In the genomic region with DNA sequence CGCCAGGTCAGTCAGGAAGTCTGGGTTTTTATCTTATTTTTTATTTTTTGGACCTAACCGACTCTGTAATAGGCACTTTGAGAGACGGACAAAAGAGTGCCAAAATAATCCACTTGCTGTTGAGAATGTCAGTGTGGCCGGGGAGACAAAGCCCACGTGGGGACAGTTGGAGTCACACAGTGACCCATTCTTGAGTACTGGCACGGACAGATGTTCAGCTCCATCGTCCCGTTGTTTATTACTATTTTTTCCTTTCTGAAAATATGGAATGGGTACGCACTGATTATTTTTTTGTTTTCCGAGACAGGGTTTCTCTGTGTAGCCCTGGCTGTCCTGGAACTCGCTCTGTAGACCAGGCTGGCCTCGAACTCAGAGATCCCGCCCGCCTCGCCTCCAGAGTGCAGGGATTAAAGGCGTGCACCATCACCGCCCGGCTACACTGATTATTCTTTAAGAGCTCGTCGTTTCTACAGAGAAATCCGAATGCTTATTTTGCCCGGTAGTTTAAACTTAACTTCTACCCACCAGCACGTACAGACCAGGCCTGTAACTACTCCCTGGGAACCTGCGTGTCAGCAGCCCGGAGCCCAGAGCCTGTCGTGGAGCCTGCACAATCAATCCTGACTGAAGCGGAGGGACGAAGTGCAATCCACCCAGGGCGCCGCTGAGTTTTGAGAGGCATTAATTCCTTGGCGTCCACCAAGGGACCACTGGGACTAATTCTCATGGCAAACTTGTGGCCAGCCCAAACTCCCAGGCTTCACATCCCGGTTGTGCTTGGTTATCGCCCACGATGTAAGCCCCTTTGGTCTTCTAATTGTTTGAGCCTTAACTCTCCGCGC, we compare ENCODE assay signal across 8 mouse cellular contexts. TPM values are rescaled to one million over a fixed set of nuclear protein-coding genes. Genes with fewer than 3 reads are reported as not detected.
DNase-seq lines count a peak whose midpoint lies in the region; ATAC-seq and TF ChIP-seq lines count a peak whose summit lies in the region.

No protein-coding gene starts in this region.

- peak; percentile 21; the same call in 1 of the 2 replicates for ATAC-seq in kidney, embryonic 14.5 days (ENCODE audit: low FRiP score, low TSS enrichment)
- ATAC-seq in embryonic facial prominence, embryonic 11.5 days (replicated peaks; ENCODE audit: insufficient number of reproducible peaks, low FRiP score, low TSS enrichment, low read depth): no peak
- 0 out of 2 replicates have a peak, but pooled peaks have one; percentile 38 for ATAC-seq in hindbrain, embryonic 16.5 days
- ATAC-seq in stomach, postnatal 0 days (ENCODE audit: low FRiP score, low TSS enrichment): no peak

- H3K4me1 ChIP-seq in kidney, embryonic 14.5 days (ENCODE audit: control insufficient read depth, insufficient read depth, low read length): peaks cover 23% of the 10 kb centered on the region
- H3K4me1 ChIP-seq in embryonic facial prominence, embryonic 11.5 days (ENCODE audit: control insufficient read depth, insufficient read depth, low read length): no peaks in the 10 kb centered on the region
- H3K4me1 ChIP-seq in hindbrain, embryonic 16.5 days (ENCODE audit: control insufficient read depth, insufficient read depth, low read depth, low read length): peaks cover 23% of the 10 kb centered on the region
- no peaks in the 10 kb centered on the region for H3K4me1 ChIP-seq in stomach, postnatal 0 days (replicated peaks; ENCODE audit: control insufficient read depth, insufficient read depth)

- TF ChIP-seq CTCF in stomach, postnatal 0 days (IDR thresholded peaks at IDR 0.05; ENCODE audit: low read depth): no peak

- no peak for DNase-seq in kidney, adult 18-20 months
- DNase-seq in MN1 (ENCODE audit: low spot score): peak; percentile 18
- DNase-seq in embryonic facial prominence, embryonic 11.5 days (ENCODE audit: low spot score): peak; percentile 10
- DNase-seq in stomach, postnatal 0 days (ENCODE audit: low spot score): peak; percentile 23
- no peak for DNase-seq in frontal cortex, postnatal 36 days (ENCODE audit: low spot score in 2 of 2)

- WGBS in kidney, embryonic 14.5 days: 3% methylated on average over 36 of the region's 36 CpGs
- WGBS in embryonic facial prominence, embryonic 11.5 days: 3% methylated on average over 36 of the region's 36 CpGs
- WGBS in hindbrain, embryonic 16.5 days: 2% methylated on average over 36 of the region's 36 CpGs
- WGBS in macrophage (ENCODE audit: missing documents): 17% methylated on average over 36 of the region's 36 CpGs
- 3% methylated on average over 36 of the region's 36 CpGs for WGBS in stomach, postnatal 0 days

- H3K27me3 ChIP-seq in kidney, embryonic 14.5 days (ENCODE audit: control insufficient read depth, insufficient read depth, low read length): no peaks in the 10 kb centered on the region
- H3K27me3 ChIP-seq in embryonic facial prominence, embryonic 11.5 days (ENCODE audit: control insufficient read depth, insufficient read depth, low read length): no peaks in the 10 kb centered on the region
- H3K27me3 ChIP-seq in hindbrain, embryonic 16.5 days (replicated peaks; ENCODE audit: control insufficient read depth, insufficient read depth, low read length): no peaks in the 10 kb centered on the region
- no peaks in the 10 kb centered on the region for H3K27me3 ChIP-seq in stomach, postnatal 0 days (ENCODE audit: control insufficient read depth, insufficient read depth, low read length)

- peak overlapping the region; percentile 97 for H3K9ac ChIP-seq in kidney, embryonic 14.5 days (ENCODE audit: low read depth, low read length)
- peak overlapping the region; percentile 78 for H3K9ac ChIP-seq in embryonic facial prominence, embryonic 11.5 days (replicated peaks; ENCODE audit: low read length)
- peak overlapping the region; percentile 95 for H3K9ac ChIP-seq in hindbrain, embryonic 16.5 days (ENCODE audit: low read depth, low read length)
- peak overlapping the region; percentile 98 for H3K9ac ChIP-seq in stomach, postnatal 0 days (ENCODE audit: low read length)

- TF ChIP-seq EP300 in stomach, postnatal 0 days (optimal IDR thresholded peaks at IDR 0.05): no peak

- peak overlapping the region; percentile 85 for H3K4me2 ChIP-seq in kidney, embryonic 14.5 days (replicated peaks; ENCODE audit: low read depth, low read length)
- peak overlapping the region; percentile 52 for H3K4me2 ChIP-seq in embryonic facial prominence, embryonic 11.5 days (ENCODE audit: low read depth, low read length)
- peak overlapping the region; percentile 92 for H3K4me2 ChIP-seq in hindbrain, embryonic 16.5 days (ENCODE audit: low read length)
- peak overlapping the region; percentile 64 for H3K4me2 ChIP-seq in stomach, postnatal 0 days (replicated peaks; ENCODE audit: low read depth)

- H3K9me3 ChIP-seq in kidney, embryonic 14.5 days (ENCODE audit: control insufficient read depth, low read length): no peaks in the 10 kb centered on the region
- no peaks in the 10 kb centered on the region for H3K9me3 ChIP-seq in embryonic facial prominence, embryonic 11.5 days (replicated peaks; ENCODE audit: control insufficient read depth, low read length)
- no peaks in the 10 kb centered on the region for H3K9me3 ChIP-seq in hindbrain, embryonic 16.5 days (ENCODE audit: control insufficient read depth, low read length)
- H3K9me3 ChIP-seq in stomach, postnatal 0 days (ENCODE audit: control insufficient read depth, low read length): no peaks in the 10 kb centered on the region

- 0 out of 2 replicates have a peak overlapping the region, but pooled peaks have one; percentile 37 for H3K27ac ChIP-seq in kidney, embryonic 14.5 days (ENCODE audit: low read depth, low read length)
- peak overlapping the region; percentile 75 for H3K27ac ChIP-seq in embryonic facial prominence, embryonic 11.5 days (replicated peaks; ENCODE audit: low read depth, low read length)
- H3K27ac ChIP-seq in hindbrain, embryonic 16.5 days (ENCODE audit: low read depth, low read length): peak overlapping the region; percentile 89
- peak overlapping the region; percentile 39 for H3K27ac ChIP-seq in macrophage
- H3K27ac ChIP-seq in stomach, postnatal 0 days (replicated peaks): peak overlapping the region; percentile 88

- H3K4me3 ChIP-seq in kidney, embryonic 14.5 days (ENCODE audit: low read length): peak overlapping the region; percentile 98
- H3K4me3 ChIP-seq in embryonic facial prominence, embryonic 11.5 days (ENCODE audit: low read depth, low read length): peak overlapping the region; percentile 59
- peak overlapping the region; percentile 89 for H3K4me3 ChIP-seq in hindbrain, embryonic 16.5 days (ENCODE audit: low read length)
- H3K4me3 ChIP-seq in macrophage (ENCODE audit: inconsistent target): peak overlapping the region; percentile 78
- peak overlapping the region; percentile 98 for H3K4me3 ChIP-seq in stomach, postnatal 0 days (ENCODE audit: low read depth, low read length)

- H3K79me2 ChIP-seq in macrophage (ENCODE audit: inconsistent target): peaks cover 93% of the 10 kb centered on the region

- peaks cover 12% of the 10 kb centered on the region; the same call in 1 of the 2 replicates for H3K36me3 ChIP-seq in kidney, embryonic 14.5 days (ENCODE audit: control insufficient read depth, insufficient read depth, low read length)
- H3K36me3 ChIP-seq in embryonic facial prominence, embryonic 11.5 days (replicated peaks; ENCODE audit: control insufficient read depth, insufficient read depth, low read depth, low read length): no peaks in the 10 kb centered on the region; the same call in 1 of the 2 replicates
- peaks cover 7% of the 10 kb centered on the region for H3K36me3 ChIP-seq in hindbrain, embryonic 16.5 days (ENCODE audit: control insufficient read depth, insufficient read depth, low read length)
- peaks cover 5% of the 10 kb centered on the region; the same call in 1 of the 2 replicates for H3K36me3 ChIP-seq in macrophage (ENCODE audit: inconsistent target)
- no peaks in the 10 kb centered on the region for H3K36me3 ChIP-seq in stomach, postnatal 0 days (ENCODE audit: control insufficient read depth, insufficient read depth, low read length)

RNA-seq across cellular contexts. Expression of a gene that starts 0.8 kb away (rescaled TPM):
- 30.1 and 43.4 TPM in 2 replicates for polyA plus RNA-seq in kidney, embryonic 14.5 days (2014; fragmentation: Nextera tagmentation; extraction: Ambion mirVana)
- 57.1 and 59.0 TPM in 2 replicates for polyA plus RNA-seq in embryonic facial prominence, embryonic 11.5 days (2014; fragmentation: Nextera tagmentation; extraction: Ambion mirVana)
- polyA plus RNA-seq in hindbrain, embryonic 16.5 days (2015; fragmentation: Nextera tagmentation; extraction: Ambion mirVana): 36.6 and 36.7 TPM in 2 replicates
- total RNA-seq in macrophage (2018; cell fraction: chromatin; rRNA removed): 10 to 100 TPM; 26.5 to 57.1 (median 41.9) TPM
- total RNA-seq in macrophage (2018; cell fraction: cytosol; rRNA removed): 10 to 100 TPM; 28.9 to 38.0 (median 33.8) TPM
- 10 to 100 TPM; 21.1 to 58.6 (median 37.2) TPM for total RNA-seq in macrophage (2018; cell fraction: nucleus; rRNA removed)
- 28.1 to 40.1 TPM (median 28.3 TPM) in 3 replicates for polyA plus RNA-seq in macrophage (2018)
- 18.2 and 19.3 TPM in 2 replicates for polyA plus RNA-seq in stomach, postnatal 0 days (2015; fragmentation: Nextera tagmentation; extraction: Ambion mirVana)

RNA-seq across cellular contexts. Expression of a gene that starts 0.8 kb away (rescaled TPM):
- 134 and 165 TPM in 2 replicates for polyA plus RNA-seq in kidney, embryonic 14.5 days (2014; fragmentation: Nextera tagmentation; extraction: Ambion mirVana)
- polyA plus RNA-seq in embryonic facial prominence, embryonic 11.5 days (2014; fragmentation: Nextera tagmentation; extraction: Ambion mirVana): 164 and 176 TPM in 2 replicates
- 139 and 147 TPM in 2 replicates for polyA plus RNA-seq in hindbrain, embryonic 16.5 days (2015; fragmentation: Nextera tagmentation; extraction: Ambion mirVana)
- 100 to 1,000 TPM; 114 to 272 (median 207) TPM for total RNA-seq in macrophage (2018; cell fraction: chromatin; rRNA removed)
- 100 to 1,000 TPM in 5 of 26 experiments, 10 to 100 TPM in 21; 67.4 to 111 (median 87.7) TPM for total RNA-seq in macrophage (2018; cell fraction: cytosol; rRNA removed)
- 100 to 1,000 TPM in 21 of 26 experiments, 10 to 100 TPM in 5; 70.1 to 191 (median 123) TPM for total RNA-seq in macrophage (2018; cell fraction: nucleus; rRNA removed)
- polyA plus RNA-seq in macrophage (2018): 69.8 to 149 TPM (median 104 TPM) in 3 replicates
- 86.8 and 90.7 TPM in 2 replicates for polyA plus RNA-seq in stomach, postnatal 0 days (2015; fragmentation: Nextera tagmentation; extraction: Ambion mirVana)

Comparison
In these comparisons a context has a peak if more than half of its experiments do, and no peak if none do; other contexts are left out.
1. ATAC-seq: peak in kidney, embryonic 14.5 days (single experiment) and hindbrain, embryonic 16.5 days (single experiment); none in embryonic facial prominence, embryonic 11.5 days (single experiment) and stomach, postnatal 0 days (single experiment).
2. H3K27ac ChIP-seq: peak in every context shown above with its lines; median percentile 89 in hindbrain, embryonic 16.5 days; 88 in stomach, postnatal 0 days; 75 in embryonic facial prominence, embryonic 11.5 days; 39 in macrophage; 37 in kidney, embryonic 14.5 days.
3. DNase-seq: peak in MN1 (single experiment), embryonic facial prominence, embryonic 11.5 days (single experiment) and stomach, postnatal 0 days (single experiment); none in kidney, adult 18-20 months (single experiment) and frontal cortex, postnatal 36 days (0 of 2).
4. Peak in every context shown above with its lines, with median percentiles within 50 percentile points of each other: H3K4me2 ChIP-seq, H3K4me3 ChIP-seq and H3K9ac ChIP-seq.